Mouse (Mus musculus): ENCODE measurements around the gene Ints3. TPM values are rescaled to one million over a fixed set of nuclear protein-coding genes. Genes with fewer than 3 reads are reported as not detected.
A peak's percentile ranks its signal among the peaks of the same experiment; 100 is the strongest.

Gene Ints3
- polyA plus RNA-seq, 1 experiment from 2014 or later = 45.8 TPM

DNA sequence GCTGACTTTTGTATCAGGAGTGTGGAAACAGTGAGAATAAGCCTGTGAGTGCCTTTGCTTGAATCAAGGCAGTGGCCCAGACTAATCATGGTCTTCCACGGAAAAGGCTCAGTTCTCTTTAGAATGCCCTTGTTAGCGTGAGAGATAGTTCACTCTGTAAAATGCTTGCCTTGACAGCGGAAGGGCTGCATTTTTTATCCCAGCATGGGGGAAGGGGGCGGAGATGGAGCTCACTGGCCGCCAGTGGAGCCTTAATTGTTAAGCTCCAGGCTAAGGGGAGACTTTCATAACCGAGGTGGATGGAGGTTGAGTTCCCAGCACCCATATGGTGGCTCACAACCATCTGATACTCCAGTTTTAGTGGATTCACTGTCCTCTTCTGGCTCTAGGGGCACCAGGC, 15.2 kb upstream of the Ints3 start:
- Histone ChIP-seq H3K4me2 (ENCODE audit: low read depth) (no peak overlapping the region), H3K27ac (ENCODE audit: low read depth, low read length) (no peak overlapping the region), H3K36me3 (ENCODE audit: control insufficient read depth, insufficient read depth, low read length) (no peaks in the 10 kb centered on the region), H3K9ac (ENCODE audit: low read length) (no peak overlapping the region), H3K4me3 (ENCODE audit: low read depth, low read length) (no peak overlapping the region), H3K9me3 (ENCODE audit: control insufficient read depth, low read length) (no peaks in the 10 kb centered on the region), H3K27me3 (ENCODE audit: control insufficient read depth, insufficient read depth, low read length) (no peaks in the 10 kb centered on the region), H3K4me1 (ENCODE audit: control insufficient read depth, insufficient read depth, low read length) (peaks cover 11% of the 10 kb centered on the region)
- no peak for DNase-seq (ENCODE audit: low spot score)
- 34% methylated on average over 6 of the region's 6 CpGs for WGBS
- ATAC-seq (ENCODE audit: insufficient read depth, low FRiP score, low TSS enrichment) = no peak

DNA sequence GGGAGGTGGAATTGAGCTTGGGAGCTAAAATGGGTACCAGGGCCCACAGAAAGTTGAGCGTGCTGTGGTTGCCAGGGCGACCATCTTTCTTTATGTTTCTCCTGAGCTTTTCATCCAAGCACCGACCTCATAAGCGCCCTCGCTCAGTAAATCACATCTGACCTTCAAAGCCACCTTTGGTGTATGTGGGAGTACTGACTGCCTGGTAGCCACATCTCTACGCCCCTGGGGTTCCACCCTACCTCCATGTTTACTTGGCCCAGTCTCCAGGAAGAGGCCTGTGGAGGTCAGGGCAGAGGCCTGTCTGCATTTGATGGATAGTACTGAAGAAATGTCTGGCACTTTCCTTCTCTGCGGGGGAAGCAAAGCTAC, 13.7 kb upstream of the Ints3 start:
- no peak overlapping the region for H3K4me3 ChIP-seq (ENCODE audit: low read depth, low read length)
- peak; percentile 28; the same call in 1 of the 2 replicates for ATAC-seq (ENCODE audit: insufficient read depth, low FRiP score, low TSS enrichment)
- peak overlapping the region; percentile 50 for H3K9ac ChIP-seq (ENCODE audit: low read length)

DNA sequence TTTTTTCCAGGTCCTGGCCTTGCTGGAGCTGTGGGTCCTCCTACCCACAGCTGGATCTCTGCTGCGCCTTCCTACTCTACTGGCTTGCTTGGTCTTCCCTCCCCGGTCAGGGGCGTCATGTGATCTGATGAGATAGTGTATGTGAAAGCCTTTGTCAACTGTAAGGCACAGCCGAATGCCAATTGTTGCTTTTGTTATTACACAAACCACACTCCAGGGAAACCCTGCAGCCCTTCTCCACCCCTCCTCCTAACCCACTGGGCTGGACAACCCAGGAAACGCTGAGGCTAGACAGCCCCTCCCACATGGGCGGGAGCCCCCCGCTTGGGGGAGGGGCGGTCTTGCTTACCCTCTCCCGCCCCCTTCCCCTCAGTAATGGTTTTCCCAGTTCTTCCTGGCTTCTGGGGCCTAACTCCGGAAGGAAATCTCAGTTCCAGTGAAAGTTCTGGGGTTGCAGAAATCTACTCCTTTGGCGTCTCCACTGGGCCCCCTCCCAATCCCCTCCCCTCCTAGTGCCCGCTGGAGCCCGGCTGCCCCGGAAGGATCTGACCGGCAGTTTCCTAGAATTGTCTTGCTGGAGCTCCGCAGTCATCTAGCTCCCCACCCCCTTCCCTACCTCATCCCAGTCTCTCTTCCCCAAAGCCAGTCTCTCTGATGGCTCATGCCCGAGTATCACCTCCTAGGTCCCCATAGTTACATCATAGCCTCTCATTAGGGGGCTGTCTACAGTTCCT, 13.1 kb upstream of the Ints3 start:
- no peaks in the 10 kb centered on the region for H3K27me3 ChIP-seq (ENCODE audit: control insufficient read depth, insufficient read depth, low read length)
- H3K9me3 ChIP-seq (ENCODE audit: control insufficient read depth, low read length) = no peaks in the 10 kb centered on the region
- ATAC-seq (ENCODE audit: insufficient read depth, low FRiP score, low TSS enrichment) = peak; percentile 94
- H3K4me2 ChIP-seq (ENCODE audit: low read depth) = peak overlapping the region; percentile 45
- 2% methylated on average over 17 of the region's 17 CpGs for WGBS
- DNase-seq (ENCODE audit: low spot score) = peak; percentile 93
- H3K36me3 ChIP-seq (ENCODE audit: control insufficient read depth, insufficient read depth, low read length) = no peaks in the 10 kb centered on the region
- peak overlapping the region; percentile 50 for H3K9ac ChIP-seq (ENCODE audit: low read length)
- peak overlapping the region; percentile 90 for H3K27ac ChIP-seq (ENCODE audit: low read depth, low read length)
- peak overlapping the region; percentile 16 for H3K4me3 ChIP-seq (ENCODE audit: low read depth, low read length)
- peaks cover 11% of the 10 kb centered on the region for H3K4me1 ChIP-seq (ENCODE audit: control insufficient read depth, insufficient read depth, low read length)

More for the DNA sequence above, 13.7 kb upstream of the Ints3 start:
- H3K4me2 ChIP-seq (ENCODE audit: low read depth) = peak overlapping the region; percentile 45
- no peaks in the 10 kb centered on the region for H3K9me3 ChIP-seq (ENCODE audit: control insufficient read depth, low read length)
- H3K36me3 ChIP-seq (ENCODE audit: control insufficient read depth, insufficient read depth, low read length) = no peaks in the 10 kb centered on the region
- H3K27ac ChIP-seq (ENCODE audit: low read depth, low read length) = peak overlapping the region; percentile 90
- H3K27me3 ChIP-seq (ENCODE audit: control insufficient read depth, insufficient read depth, low read length) = no peaks in the 10 kb centered on the region
- WGBS = 19% methylated on average over 7 of the region's 7 CpGs
- DNase-seq (ENCODE audit: low spot score) = peak; percentile 68
- peaks cover 11% of the 10 kb centered on the region for H3K4me1 ChIP-seq (ENCODE audit: control insufficient read depth, insufficient read depth, low read length)

DNA sequence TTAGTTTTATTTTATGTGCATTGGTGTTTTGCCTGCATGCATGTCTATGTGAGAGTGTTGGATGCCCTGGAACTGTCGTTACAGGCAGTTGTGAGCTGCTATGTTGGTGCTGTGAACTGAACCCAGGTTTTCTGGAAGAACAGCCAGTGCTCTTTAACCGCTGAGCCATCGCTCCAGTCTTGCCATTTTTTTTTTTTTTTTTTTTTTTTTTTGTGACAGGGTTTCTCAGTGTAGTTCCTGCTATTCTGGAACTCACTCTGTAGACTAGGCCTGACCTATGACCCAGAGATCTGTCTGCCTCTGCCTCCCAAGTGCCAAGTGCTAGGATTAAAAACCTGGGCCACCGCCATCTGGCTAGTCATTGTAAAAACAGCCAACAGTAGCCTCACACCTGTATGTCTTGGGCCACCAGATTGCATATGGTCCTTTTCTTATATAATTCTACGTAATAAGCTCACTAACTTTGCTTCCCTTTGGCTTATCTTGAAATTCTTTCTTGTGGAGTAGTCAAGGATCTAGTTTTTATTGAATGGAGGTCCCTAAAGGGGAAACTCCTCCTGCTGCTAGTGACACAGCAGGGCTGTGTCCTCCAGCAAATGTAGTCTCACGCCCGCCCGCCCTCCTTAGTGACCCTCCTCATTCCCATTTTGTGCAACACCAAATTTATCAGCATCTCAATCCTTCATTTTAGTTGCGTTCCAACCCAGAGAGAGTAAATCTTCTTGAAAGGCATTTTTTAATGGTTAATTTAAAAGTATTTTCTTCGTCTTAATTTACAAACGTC, 12.2 kb upstream of the Ints3 start:
- Histone ChIP-seq H3K4me3 (ENCODE audit: low read depth, low read length) (no peak overlapping the region), H3K27me3 (ENCODE audit: control insufficient read depth, insufficient read depth, low read length) (no peaks in the 10 kb centered on the region), H3K27ac (ENCODE audit: low read depth, low read length) (peak overlapping the region; percentile 40; the same call in 1 of the 2 replicates), H3K36me3 (ENCODE audit: control insufficient read depth, insufficient read depth, low read length) (no peaks in the 10 kb centered on the region), H3K9me3 (ENCODE audit: control insufficient read depth, low read length) (no peaks in the 10 kb centered on the region), H3K4me1 (ENCODE audit: control insufficient read depth, insufficient read depth, low read length) (peaks cover 11% of the 10 kb centered on the region), H3K9ac (ENCODE audit: low read length) (no peak overlapping the region), H3K4me2 (ENCODE audit: low read depth) (no peak overlapping the region; the same call in 1 of the 2 replicates)
- WGBS = 64% methylated on average over 11 of the region's 11 CpGs
- DNase-seq (ENCODE audit: low spot score) = no peak
- no peak for ATAC-seq (ENCODE audit: insufficient read depth, low FRiP score, low TSS enrichment)

DNA sequence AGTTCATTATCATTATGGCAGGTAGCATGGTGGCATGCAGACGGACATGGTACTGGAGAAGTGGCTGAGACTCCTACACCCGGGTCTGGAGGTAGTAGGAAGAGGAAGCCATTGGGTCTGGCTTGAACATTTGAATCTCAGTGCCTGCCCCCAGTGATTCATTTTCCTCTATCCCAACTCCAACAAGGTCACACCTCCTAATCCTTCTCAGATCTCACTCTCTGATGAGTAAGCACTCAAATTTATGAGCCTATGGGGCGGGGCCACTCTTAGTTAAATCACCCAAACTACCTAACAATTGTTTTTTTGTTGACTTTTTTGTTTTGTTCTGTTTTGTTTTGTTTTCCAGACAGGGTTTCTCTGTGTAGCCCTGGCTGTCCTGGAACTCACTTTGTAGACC, 10.6 kb upstream of the Ints3 start:
- Histone ChIP-seq H3K9ac (ENCODE audit: low read length) (no peak overlapping the region), H3K9me3 (ENCODE audit: control insufficient read depth, low read length) (no peaks in the 10 kb centered on the region), H3K4me2 (ENCODE audit: low read depth) (no peak overlapping the region), H3K4me3 (ENCODE audit: low read depth, low read length) (no peak overlapping the region), H3K36me3 (ENCODE audit: control insufficient read depth, insufficient read depth, low read length) (no peaks in the 10 kb centered on the region), H3K27ac (ENCODE audit: low read depth, low read length) (no peak overlapping the region), H3K27me3 (ENCODE audit: control insufficient read depth, insufficient read depth, low read length) (no peaks in the 10 kb centered on the region), H3K4me1 (ENCODE audit: control insufficient read depth, insufficient read depth, low read length) (peaks cover 11% of the 10 kb centered on the region)
- DNase-seq (ENCODE audit: low spot score) (no peak), ATAC-seq (ENCODE audit: insufficient read depth, low FRiP score, low TSS enrichment) (no peak)
- 88% methylated on average over 3 of the region's 3 CpGs for WGBS

DNA sequence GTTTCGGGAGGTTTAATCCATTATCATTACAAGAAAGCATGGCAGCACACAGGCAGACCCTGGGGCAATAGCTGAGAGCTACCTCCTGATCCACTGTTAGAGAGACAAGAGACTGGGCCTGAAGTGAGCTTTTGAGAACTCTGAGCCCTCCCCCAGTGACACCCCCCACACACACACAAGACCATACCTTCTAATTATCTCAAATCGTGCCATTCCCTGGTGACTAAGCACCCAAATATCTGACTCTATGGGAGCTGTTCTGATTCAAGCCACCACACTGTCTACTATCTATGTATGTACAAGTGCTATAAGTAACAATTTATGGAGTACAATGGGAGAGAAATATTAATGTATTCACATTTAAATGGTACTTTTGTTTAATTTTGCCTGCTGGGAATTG, 7.3 kb upstream of the Ints3 start:
- no peaks in the 10 kb centered on the region for H3K9me3 ChIP-seq (ENCODE audit: control insufficient read depth, low read length)
- no peak overlapping the region for H3K27ac ChIP-seq (ENCODE audit: low read depth, low read length)
- no peak overlapping the region for H3K4me3 ChIP-seq (ENCODE audit: low read depth, low read length)
- no peaks in the 10 kb centered on the region for H3K4me1 ChIP-seq (ENCODE audit: control insufficient read depth, insufficient read depth, low read length)
- no peaks in the 10 kb centered on the region for H3K36me3 ChIP-seq (ENCODE audit: control insufficient read depth, insufficient read depth, low read length)
- ATAC-seq (ENCODE audit: insufficient read depth, low FRiP score, low TSS enrichment) (no peak), DNase-seq (ENCODE audit: low spot score) (no peak)
- WGBS = 90% methylated on average over 2 of the region's 2 CpGs
- H3K4me2 ChIP-seq (ENCODE audit: low read depth) = no peak overlapping the region
- H3K27me3 ChIP-seq (ENCODE audit: control insufficient read depth, insufficient read depth, low read length) = no peaks in the 10 kb centered on the region
- H3K9ac ChIP-seq (ENCODE audit: low read length) = no peak overlapping the region

DNA sequence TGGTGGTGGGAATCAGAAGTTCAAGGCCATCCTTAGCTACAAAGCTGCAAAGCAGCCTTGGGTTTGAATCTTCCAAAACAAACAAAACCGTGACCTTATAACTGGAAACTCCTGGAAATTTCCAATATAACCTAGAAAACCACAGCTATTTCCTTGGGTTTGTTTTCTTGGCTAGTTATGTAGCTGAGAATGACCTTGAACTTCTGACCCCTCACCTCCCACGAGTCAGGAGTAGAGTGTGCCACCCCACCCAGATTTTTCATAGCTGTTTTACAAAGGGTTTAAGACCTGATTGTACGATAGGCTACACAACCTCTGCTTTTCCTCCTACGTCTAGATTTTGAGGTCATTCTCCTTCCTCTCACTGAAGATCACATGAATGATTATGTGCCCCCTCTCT, 3.7 kb upstream of the Ints3 start:
- H3K9ac ChIP-seq (ENCODE audit: low read length) = no peak overlapping the region
- no peaks in the 10 kb centered on the region for H3K36me3 ChIP-seq (ENCODE audit: control insufficient read depth, insufficient read depth, low read length)
- H3K4me1 ChIP-seq (ENCODE audit: control insufficient read depth, insufficient read depth, low read length) = peaks cover under 1% of the 10 kb centered on the region; the same call in 1 of the 2 replicates
- H3K27me3 ChIP-seq (ENCODE audit: control insufficient read depth, insufficient read depth, low read length) = no peaks in the 10 kb centered on the region
- 78% methylated on average over 4 of the region's 4 CpGs for WGBS
- no peak overlapping the region for H3K27ac ChIP-seq (ENCODE audit: low read depth, low read length)
- ATAC-seq (ENCODE audit: insufficient read depth, low FRiP score, low TSS enrichment) (no peak), DNase-seq (ENCODE audit: low spot score) (no peak)
- H3K4me2 ChIP-seq (ENCODE audit: low read depth) = no peak overlapping the region
- H3K4me3 ChIP-seq (ENCODE audit: low read depth, low read length) = no peak overlapping the region
- H3K9me3 ChIP-seq (ENCODE audit: control insufficient read depth, low read length) = no peaks in the 10 kb centered on the region

DNA sequence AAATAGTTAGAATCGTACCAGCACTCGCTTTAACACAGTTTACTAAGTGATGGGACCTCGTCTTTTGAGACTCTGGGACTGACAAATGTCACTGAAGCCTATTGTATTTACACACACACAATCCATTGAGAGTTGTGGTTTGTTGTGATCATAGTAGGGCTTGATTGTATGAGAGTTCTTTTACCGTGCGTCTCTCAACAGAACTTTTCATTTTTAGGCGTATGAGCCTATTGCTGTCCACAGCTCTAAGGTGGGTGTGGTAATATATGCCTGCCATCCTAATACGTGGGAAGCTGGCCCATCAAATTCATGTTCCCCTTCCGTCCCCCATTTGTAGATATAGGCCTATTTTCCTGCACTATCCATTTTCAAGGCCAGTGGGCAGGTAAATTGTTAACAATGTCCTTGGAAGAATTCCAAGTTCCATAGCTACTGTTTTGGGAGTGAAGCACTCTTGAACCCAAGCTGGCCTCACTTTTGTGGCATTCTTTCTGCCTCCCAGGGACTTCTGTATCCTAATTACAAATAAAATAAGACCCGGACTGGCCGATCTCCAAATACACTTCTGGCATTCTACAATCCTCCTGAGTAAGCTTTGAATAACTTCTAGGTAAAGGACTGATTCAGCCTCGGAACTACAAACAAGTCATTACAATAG, 780 bp upstream of the Ints3 start:
- Histone ChIP-seq H3K4me2 (ENCODE audit: low read depth) (peak overlapping the region; percentile 78), H3K9ac (ENCODE audit: low read length) (no peak overlapping the region), H3K36me3 (ENCODE audit: control insufficient read depth, insufficient read depth, low read length) (no peaks in the 10 kb centered on the region), H3K27ac (ENCODE audit: low read depth, low read length) (no peak overlapping the region), H3K27me3 (ENCODE audit: control insufficient read depth, insufficient read depth, low read length) (no peaks in the 10 kb centered on the region), H3K4me1 (ENCODE audit: control insufficient read depth, insufficient read depth, low read length) (peaks cover 10% of the 10 kb centered on the region), H3K9me3 (ENCODE audit: control insufficient read depth, low read length) (no peaks in the 10 kb centered on the region), H3K4me3 (ENCODE audit: low read depth, low read length) (peak overlapping the region; percentile 85)
- DNase-seq (ENCODE audit: low spot score) (no peak), ATAC-seq (ENCODE audit: insufficient read depth, low FRiP score, low TSS enrichment) (no peak; the same call in 1 of the 2 replicates)
- WGBS = 56% methylated on average over 11 of the region's 11 CpGs

All from neural tube, embryonic 11.5 days (tissue).